Mouse (Mus musculus): Measurements from ENCODE around the gene Mrpl35.
"Not testable (repeated sequence)": the region's sequence is repeated elsewhere in the genome, so short reads cannot be mapped to it uniquely, and the experiment has no call there.

Gene Mrpl35

DNA sequence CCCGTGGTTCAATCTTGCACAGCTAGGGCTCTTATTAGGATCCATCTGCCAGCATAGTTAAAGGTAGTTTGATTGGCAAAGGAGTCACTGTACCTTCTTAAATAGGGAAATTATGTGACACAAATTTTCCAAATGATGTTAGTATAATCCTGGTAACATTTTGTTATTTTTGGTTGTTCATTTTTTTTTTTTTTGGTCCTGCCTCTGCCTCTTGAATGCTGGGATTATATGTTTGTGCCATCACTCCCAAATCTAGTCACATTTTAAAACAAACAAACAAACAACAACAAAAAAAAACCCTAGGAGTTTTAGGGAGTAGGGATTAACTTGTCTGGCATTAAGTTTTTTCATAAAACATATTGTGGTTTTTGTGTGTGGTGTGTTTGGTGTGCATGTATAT lies at the start of gene Mrpl35:
Gene Mrpl35 (minus strand): TSS at position 101 of the 400 bp plus-strand sequence.
- DNase-seq, result no peak

DNA sequence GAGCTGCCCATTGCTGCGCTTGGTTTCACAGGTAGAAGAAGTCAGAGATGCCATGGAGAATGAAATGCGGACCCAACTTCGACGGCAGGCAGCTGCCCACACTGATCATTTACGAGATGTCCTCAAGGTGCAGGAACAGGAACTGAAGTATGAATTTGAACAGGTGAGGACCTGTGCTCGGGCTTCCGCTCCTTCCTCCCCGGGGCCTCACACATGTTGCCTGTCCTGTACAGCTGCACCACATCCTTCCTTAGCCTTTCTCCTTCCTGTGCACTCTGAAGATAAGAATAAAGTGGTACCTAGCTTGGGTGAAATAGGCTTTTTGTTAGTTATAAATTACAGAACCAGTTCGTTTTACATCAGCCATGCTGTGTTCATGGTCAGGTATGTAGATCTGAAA lies 44.6 kb upstream of the Mrpl35 start:
- DNase-seq, result no peak

DNA sequence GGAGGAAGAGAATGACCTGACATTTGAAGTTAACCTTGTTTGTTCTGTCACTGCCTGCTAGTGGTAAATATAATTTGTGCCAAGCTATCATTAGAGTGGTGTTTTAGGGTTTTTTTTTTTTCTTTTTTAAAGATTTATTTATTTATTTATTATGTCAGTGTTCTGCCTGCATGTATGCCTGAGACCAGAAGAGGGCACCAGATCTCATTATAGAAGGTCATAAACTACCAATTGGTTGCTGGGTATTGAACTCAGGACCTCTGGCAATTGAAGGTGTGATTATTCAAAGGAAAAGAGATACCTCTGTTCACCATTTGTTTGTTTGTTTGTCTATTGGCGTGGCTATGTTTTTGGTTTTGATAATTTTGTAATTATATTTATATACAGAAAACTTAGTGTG lies 42.0 kb upstream of the Mrpl35 start:
- DNase-seq, result no peak

DNA sequence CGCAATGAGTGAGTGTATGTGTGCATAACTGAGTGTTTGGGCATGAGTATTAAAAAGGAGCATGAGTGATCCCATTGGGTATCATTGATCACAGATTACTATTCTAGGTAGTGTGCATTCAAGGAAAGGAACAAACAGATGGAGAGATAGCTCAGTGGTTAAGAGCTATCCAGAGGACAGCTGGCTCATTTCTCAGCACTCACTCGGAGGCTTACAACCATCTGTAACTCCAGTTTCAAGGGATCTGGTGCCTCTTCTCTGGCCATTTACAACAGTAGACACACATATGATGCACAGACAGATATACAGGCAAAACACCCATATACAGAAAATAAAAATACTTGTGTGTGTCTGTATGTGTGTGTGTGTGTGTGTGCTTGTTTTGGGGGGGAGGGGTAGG lies 41.0 kb upstream of the Mrpl35 start:
- no peak for DNase-seq

DNA sequence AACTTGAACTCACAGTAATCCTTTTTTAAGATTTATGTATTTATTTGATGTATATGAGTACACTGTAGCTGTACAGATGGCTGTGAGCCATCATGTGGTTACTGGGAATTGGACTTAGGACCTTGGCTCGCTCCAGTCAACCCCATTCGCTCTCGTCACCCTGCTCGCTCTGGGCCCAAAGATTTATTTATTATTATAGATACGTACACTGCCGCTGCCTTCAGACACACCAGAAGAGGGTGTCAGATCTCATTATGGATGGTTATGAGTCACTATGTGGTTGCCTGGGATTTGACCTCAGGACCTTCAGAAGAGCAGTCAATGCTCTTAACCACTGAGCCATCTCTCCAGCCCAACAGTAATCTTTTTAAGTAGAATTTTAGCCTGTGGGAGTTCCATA lies 20.1 kb upstream of the Mrpl35 start:
- DNase-seq, result not testable (repeated sequence)

DNA sequence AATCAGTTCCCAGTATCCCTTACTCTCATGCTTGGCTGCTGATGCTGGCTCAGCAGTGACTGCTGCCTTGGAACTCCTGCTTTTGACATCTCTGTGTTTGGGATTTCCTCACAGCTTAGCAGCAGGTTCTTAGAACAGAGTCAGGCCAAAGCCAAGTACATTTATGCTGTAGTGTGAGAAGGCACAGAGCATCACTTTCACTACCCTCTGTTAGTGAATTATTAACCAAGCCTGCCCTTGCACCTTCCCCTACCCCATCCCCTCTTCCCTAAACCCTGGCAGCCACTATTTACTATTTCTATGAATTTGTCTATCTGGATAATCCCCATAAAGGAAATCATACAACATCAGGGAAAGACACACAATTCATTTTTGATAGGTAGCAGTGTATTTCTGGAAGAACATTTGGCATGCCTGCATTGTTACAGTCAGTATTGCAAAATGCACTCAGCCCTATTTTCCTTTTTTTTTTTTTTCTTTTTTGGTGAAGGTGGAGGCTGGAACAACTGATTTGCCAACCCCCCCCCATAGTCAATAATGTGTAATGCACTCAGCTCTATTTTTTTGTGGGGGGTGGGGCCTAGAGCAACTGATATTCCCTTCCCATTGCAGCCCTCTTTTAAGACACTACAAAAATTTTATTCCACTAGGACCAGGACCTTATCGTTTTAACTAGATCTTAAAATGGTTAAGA lies 14.0 kb upstream of the Mrpl35 start:
- DNase-seq, result no peak

DNA sequence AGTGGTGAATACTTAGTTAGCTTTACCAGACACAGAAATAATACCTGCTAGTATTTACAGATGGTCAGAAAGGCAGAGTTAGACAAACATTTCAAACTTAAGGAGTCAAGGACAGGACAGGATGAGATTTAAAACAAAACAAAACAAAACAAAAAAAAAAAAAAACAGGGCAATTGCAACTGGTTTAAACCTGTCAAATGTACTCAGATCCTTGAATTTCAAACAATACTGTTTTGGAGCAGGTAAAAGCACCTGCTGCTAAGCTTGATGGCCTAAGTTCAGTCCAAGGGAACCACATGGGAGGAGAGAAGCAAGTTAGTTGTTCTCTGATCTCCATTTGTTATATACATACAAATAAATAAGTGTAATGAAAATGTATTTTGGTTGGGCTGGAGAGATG lies 13.0 kb upstream of the Mrpl35 start:
- no peak for DNase-seq

DNA sequence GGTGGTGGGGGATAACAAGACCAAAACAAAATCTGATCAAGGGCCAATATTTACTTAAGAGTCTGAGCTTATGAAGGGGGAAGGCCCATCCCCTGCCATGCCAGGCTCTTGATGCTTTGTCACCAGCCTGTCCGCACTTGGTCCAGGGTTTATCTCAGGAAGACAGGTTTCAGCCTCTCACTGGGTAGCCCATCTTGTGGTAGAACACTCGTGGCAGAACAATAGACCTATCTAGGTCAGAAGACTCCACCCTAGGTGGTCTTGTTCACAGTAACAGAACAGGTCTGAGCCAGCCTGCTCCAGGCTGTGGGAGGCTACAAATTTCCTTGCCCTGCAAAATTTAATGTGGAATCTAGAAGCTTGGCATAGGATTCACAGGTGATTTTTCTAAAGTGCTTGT lies 10.0 kb upstream of the Mrpl35 start:
- DNase-seq, result no peak

DNA sequence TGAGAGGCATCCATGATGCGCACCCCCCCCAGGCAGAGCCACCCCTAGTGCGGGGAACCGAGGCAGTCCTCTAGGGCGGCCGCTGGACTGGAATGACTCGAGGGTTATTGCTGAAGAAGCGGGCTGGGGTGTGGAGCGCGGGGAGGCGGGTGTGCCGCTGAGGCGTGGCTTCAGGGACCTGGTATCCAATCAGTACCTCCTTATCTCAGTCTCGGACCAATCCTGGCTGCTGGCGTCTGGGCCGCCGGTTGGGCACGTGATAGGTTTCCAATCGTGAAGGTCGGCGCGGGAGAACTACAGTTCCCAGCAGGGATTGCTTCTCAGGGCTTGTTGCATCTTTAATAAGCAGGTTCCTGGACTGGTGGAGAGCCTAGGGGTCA lies 4.8 kb upstream of the Mrpl35 start:
- DNase-seq, result peak; percentile 92 to 95

DNA sequence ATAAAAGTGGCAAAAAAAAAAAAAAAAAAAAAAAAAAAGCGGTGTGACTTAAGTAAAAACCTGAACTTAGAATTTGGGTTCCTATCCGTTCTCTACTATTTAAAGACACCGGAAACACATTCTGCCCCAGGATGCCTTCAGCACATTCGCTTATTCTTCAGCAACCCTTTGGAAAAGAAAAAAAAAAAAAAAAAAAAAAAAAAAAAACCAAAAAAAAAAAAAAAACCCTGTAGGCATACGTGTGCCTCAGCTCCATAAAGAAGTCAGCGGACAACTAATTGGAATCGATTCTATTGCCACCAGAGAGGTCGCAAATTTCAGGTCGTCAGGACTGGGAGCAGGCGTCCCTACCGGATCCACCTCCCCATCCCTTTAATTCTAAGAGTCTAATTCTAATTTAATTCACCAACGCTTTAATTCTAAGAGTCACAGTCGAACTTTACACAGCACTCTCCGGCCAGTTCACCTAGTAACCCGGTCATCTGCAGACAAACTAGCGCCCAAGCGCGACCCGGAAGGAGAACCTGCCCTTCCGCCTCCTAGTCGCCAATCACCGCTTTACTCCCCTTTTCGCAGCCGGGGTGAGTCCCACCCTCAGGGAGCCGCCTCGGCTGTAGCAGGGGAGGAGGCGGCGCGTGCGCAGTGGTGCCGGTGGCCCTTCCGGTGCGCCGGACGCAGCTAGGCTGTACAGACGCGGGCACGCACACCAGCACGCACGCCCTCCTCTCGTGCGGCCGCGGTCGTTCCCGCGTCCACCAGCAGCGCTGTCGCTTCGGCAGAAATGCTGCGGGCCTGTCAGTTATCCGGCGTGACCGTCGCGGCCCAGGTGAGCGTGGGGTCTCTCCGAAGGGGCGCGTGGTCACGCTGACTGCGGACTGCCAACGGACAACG lies 4.2 kb upstream of the Mrpl35 start, which contains the start of gene Immt:
Gene Immt (plus strand): TSS at position 642 of the 891 bp plus-strand sequence.
- peak; percentile 93 to 94 for DNase-seq

DNA sequence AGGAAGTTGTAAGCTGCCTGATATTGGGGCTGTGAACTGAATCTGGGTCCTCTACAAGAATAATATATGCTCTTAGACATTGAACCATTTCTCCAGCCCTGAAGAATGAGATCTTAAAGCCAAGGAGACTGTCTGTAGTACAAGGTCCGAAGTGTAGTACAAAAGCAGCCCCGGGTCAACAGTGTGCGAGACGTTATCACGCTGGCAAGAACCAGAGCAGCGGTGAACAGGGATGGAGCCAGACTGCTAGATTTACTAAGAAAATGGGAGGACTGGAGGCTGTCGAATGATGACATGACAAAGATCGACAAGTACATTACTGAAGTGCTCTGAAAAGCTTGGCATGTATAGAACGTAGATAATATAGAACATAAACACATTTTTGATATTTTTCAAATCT lies 3.0 kb upstream of the Mrpl35 start:
- DNase-seq, result no peak

DNA sequence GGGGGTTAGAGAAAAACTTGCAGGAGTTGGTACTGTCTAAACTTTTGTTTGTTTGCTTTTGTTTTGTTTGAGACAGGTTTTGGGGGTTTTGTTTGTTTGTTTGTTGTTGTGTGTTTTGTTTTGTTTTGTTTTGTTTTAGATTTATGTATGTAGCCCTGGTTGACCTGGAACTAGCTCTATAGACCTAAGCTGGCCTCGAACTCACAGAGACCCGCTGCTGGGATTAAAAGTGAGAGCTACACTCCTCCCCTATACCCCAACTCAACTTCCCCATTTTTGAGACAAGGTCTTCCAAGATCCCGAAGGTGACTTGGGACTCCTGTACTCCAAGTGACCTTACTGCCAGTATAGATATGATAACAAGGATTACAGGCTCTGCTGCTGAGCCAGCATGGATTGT lies 2.8 kb downstream of the Mrpl35 start:
- no peak for DNase-seq

DNA sequence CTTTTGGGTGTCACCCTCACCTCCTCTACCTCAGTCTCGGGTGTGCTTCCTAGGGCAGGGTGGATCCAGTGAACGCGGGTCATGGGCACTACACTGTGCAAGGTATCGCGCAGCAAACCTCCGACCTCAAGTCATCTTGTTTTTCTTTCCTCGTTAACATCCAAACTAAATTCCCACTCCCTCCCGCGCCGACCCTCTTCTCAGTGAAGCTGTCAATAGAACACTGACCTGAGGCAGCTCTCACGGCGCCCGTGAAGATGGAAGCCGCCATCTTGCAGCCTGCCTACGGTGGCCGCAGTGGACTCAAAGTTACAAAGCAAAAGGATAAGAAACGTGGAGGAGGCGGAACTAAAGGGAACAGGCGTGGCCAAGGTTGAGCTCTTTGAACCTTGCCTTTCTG lies 3.3 kb downstream of the Mrpl35 start:
- peak; percentile 75 to 82 for DNase-seq

DNA sequence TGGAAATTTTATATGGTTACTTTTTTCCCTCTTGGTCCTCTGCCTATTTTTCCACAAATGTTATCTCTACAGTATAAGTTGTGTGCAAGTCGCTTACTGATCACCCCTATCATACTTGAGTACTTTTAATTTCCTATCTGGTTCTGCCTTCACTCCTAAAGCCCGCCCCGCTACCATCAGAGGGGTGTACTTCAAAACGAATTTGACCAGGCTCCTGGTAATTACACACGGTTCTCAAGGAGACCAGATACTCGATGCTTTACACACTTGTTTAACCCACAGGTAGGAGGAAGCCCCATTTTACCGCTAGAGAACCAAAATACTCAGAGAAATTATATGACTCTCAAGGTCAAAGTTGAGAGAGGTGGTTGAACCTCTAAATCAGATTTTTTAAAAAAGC lies 3.7 kb downstream of the Mrpl35 start:
- no peak for DNase-seq

DNA sequence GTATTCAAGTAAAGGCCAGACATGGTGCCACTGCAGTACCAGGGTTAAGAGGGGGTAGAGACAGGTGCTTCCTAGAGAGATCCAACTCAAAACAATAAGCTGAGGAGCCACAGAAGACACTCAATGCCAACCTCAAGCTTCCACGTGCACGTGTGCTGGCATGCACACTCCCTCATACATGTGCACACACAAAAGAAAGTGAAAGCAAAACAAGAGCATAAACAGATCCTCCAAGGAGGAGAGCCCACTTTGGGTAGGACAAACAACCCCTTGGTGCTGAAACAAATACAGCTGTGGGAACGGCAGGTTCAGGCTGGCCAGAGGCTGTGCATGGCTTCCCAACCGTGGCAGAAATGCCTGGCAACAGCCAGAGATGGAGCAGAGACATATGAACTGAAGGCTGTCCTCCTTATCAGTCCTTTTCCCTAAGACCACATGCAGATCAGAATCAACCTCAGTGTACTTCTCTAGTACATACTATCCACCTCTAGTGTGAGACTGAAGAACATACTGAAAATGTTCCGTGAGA lies 6.9 kb downstream of the Mrpl35 start:
- DNase-seq, result no peak

DNA sequence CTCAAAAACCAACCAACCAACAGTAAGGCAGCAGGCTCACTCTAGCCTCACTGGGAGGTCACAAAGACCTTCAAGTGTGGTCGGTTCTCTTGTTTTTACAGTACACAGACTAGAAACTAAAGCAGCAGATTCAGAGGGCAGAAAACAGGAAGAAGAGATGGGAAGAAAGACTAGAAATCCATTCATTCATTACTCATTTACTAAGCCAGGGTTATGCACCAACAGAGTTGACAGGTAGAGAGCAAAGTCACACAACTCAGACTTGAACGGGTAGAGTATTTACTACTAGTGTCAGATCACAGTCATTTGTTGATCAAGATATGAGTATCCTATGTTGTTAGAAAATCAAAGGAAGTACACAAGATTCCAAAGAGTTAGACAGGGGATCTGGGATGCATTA lies 13.9 kb downstream of the Mrpl35 start:
- DNase-seq, result no peak

DNA sequence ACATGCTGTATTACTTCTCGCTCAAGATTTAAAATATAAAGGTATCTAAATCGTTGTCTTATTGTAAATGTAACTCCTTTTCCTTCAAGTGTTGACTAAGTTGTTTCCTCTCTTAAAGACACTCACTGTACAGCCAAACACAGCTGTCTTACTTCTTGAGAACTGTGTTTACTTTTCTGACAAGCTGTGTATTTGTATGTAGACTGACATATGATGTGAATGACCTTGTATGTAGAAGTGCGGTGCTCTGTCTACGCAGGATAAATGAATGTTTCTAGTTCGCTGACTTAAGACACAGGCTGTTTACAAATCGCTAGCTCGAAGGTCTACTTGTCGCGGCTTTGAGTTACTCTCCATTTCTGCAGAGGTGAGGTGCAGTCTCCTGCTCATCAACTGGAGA lies 16.9 kb downstream of the Mrpl35 start:
- no peak for DNase-seq

DNA sequence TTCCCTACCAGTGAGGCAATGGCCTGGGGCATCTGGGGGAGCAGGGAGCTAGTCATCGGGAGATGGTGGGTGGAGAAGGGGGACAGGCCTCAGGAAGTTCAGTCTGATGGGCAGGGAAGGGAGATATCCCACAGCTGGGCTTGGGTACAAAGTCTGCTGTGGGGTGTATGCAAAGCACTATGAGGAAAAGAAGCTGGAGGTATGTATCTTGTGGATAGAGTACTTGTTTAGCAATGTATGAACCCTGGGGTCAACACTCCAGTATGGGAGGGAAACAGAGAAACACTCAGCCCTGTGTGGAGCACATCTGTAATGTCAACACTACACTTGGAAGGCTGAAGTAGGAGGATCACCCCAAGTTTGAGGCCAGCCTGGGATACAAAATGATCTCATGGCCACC lies 20.1 kb downstream of the Mrpl35 start:
- DNase-seq, result no peak

DNA sequence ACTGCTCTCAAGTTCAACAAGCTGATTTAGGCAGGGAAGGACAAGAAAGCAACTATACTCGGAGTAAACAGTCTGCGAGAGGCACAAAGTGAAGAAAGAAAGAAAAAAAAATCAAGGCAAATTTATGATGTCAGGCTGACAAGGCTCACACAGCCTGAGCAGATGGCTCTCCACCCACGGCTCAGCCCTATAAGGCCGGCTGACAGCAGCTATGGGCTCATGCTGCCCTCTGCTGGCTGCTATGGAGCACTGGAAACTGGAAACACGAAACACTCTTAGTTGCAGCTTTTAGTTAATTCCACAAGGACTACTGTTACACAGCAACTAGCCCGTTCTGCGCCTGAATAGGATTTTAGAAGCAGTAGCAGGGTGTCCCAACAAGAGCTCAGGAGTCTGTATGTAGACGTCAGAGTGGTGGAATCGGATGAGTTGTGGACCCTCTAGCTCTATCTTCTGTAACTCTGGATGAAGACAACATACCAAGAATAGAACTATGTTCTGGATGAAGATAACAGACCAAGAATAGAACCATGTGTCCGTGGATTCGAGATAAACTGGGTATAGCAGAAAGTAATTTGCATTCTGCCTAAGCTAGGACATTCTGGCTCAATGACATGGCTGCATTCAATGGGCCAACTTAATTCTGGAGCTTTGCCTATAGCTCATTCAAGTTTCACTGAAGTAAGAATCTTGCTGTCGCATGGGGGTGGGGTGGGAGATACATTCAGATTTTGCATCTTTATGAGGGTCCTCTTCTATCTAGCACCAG lies 22.5 kb downstream of the Mrpl35 start:
- peak; percentile 17 to 33 for DNase-seq

DNA sequence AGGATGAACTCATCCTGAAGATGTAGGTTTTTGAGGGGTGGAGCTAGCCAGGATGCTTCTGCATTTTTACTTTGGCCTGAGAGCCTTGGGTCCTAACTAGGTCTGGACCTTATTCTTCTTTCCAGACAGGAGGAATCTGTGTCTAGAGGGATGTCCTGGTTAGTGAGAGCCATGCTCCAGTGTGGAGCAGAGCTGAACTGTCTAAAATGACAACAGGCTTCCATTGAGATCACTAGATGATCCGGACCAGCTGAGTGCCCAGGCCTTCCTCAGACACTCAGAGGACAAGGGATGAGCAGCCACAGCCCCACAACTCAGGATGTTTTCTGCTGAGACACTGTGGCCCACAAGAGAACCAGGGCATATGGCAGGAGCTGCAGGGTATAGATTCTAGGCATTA lies 23.2 kb downstream of the Mrpl35 start:
- DNase-seq, result no peak

DNA sequence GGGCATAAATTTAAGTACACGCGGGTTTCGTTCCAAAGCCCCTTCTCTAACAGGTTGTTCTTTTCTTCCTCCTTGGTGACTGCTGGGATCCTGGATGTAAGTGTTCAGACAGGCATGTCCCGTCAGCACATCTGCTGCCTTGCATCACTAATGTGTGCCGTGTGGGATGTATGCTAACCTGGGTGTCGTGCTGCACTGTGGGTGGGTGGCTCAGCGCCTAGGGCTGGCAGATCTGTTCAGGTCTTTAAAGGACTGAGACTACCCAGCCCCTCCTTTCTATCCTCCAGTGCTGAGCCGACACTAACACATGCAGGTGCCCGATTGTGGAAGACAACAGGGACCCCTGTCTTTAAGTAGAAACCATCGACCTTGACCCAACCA lies 25.1 kb downstream of the Mrpl35 start:
- DNase-seq, result no peak

DNA sequence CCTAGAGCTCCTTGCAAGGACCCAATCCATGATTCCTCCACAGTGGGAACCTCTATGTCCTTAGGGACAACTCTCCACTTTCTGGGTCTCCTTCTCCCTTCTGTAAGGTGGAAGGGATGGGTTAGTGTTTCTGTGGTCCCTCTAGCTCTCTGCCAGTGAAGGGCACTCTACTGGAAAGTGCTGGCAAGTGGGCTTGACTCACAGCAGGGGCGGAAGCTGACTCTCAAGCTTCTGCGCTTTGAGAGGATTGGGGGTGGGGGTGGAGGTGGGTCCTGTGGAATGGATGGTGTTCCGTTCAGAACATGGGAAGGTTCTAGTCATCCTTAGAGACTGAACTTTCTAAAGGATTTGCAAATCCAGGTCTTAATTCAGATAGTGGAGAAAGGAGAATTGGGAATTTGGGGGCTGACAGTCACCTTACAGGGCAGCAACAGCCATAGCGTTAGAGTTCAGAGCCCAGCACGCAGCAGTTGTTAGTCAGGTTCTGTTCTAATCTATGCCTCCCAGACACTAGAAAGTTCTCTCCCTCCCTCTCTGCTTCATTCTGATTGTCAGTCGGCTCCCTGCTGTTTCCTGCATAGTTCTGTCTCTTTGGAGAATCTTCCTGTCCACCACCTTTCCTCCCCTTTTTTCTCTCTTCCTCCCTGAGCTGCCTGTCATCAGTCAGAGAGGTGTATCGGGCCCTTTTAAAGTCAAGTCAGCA lies 25.6 kb downstream of the Mrpl35 start:
- DNase-seq, result no peak

DNA sequence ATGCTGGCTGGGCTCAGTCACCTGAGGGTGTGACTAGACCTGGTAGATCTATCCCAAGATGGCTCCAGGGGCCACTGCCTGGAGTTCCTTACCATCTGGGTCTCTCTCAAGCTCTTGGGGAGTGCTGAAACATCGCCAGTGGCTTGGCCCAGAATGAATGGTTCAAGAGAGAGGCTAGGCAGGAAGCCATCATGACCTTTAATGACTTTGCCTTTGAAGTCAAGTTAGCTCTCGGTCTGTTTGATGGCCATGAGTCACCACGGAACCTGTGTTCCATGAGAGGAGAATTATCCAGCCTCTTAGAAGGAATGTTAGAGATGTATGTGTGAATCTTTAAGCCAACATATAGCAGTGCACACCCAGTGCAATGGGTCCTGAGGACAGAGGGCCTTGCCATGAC lies 27.4 kb downstream of the Mrpl35 start:
- DNase-seq, result no peak

Measured in thymus, adult 18-20 months (tissue).